Mouse (Mus musculus) forebrain, embryonic 11.5 days (tissue): ENCODE measurements at regions not wholly inside any gene's neighbourhood (a gene's known extent, or its start where the extent isn't known, plus 50 kb on each side); places are given as distances from the start of the nearest gene placed in this dataset.

Experiments
- ATAC-seq: fragments of 200-750 bp; cut with Nextera tagmentation; replicated peaks from 2 replicates; pipeline ENCODE4 v1.8.0; 2017; ENCODE audit warnings: moderate TSS enrichment; ENCODE audit not compliant: low FRiP score
- DNase-seq: peaks from one replicate; pipeline ENCODE4 v3.0.0-alpha.2; 2017; ENCODE audit warnings: low spot score
- H3K27ac ChIP-seq: fragments of 300-500 bp; sonication (generic); 2 replicates; pipeline ENCODE4 v1.5.1; 2014; ENCODE audit warnings: low read depth, low read length
- H3K27me3 ChIP-seq: fragments of 300-500 bp; sonication (generic); 2 replicates; pipeline ENCODE4 v1.6.1; 2014; ENCODE audit warnings: mild to moderate bottlenecking, low read length, mixed read lengths; ENCODE audit not compliant: control insufficient read depth, insufficient read depth
- H3K36me3 ChIP-seq: fragments of 300-500 bp; sonication (generic); 2 replicates; pipeline ENCODE4 v1.6.1; 2014; ENCODE audit warnings: mild to moderate bottlenecking, low read length, moderate library complexity, mixed read lengths; ENCODE audit not compliant: control insufficient read depth, insufficient read depth
- H3K4me1 ChIP-seq: fragments of 300-500 bp; sonication (generic); replicated peaks from 2 replicates; pipeline ENCODE4 v1.6.1; 2014; ENCODE audit warnings: low read length, mixed read lengths; ENCODE audit not compliant: control insufficient read depth, insufficient read depth
- H3K4me2 ChIP-seq: fragments of 300-500 bp; sonication (generic); 2 replicates; pipeline ENCODE4 v1.6.1; 2014; ENCODE audit warnings: low read depth, mild to moderate bottlenecking, low read length, moderate library complexity, mixed read lengths; ENCODE audit not compliant: severe bottlenecking
- H3K4me3 ChIP-seq: fragments of 300-500 bp; sonication (generic); 2 replicates; pipeline ENCODE4 v1.5.1; 2014; ENCODE audit warnings: low read depth, low read length
- H3K9ac ChIP-seq: fragments of 300-500 bp; sonication (generic); 2 replicates; pipeline ENCODE4 v1.6.1; 2014; ENCODE audit warnings: low read length
- H3K9me3 ChIP-seq: fragments of 300-500 bp; sonication (generic); 2 replicates; pipeline ENCODE4 v1.6.1; 2016; ENCODE audit warnings: low read length, mixed read lengths; ENCODE audit not compliant: control insufficient read depth
- WGBS: fragments of 180-500 bp; shearing (Covaris S2); extraction: QIAGEN DNeasy Blood & Tissue Kit; methylation state at CpG from one replicate; pipeline ENCODE4 v1.1.7; 2014; 5-methylcytosine and 5-hydroxymethylcytosine counted together

DNA sequence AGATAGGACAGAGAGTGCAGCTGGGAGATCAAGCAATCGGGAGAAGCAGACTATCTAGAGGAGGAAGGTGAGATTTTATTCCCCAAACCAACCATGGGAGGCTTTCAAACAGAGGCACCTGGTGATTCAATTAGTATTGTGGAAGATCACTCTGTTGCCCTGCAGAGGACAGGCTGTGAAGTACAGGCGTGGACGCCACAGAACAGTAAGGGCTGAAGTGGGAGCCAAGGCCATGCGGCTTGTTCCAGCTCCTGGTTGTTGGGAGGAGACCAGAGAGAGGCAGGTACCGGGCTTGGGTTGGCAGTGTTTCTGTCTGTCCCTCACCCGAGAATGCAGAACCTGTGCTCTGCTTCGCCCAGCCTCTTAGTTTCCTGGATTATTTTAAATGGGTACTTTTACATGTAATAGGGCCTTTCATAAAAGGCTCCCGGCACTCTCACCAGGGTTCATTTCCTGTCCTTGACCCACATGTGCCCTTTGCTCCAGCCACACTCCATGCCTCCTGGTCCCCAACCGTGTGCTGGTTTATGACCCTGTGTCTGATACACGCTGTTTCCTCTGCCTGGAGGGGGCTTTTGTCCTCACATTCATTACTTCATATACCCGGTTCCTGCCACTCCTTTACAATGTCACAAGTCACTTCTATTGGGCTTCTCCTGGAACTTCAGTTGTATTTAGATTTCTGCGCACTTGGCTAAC lies 58.3 kb downstream of the Vcpkmt start:
- Histone ChIP-seq H3K9me3 (no peaks in the 10 kb centered on the region), H3K36me3 (no peaks in the 10 kb centered on the region), H3K4me1 (no peaks in the 10 kb centered on the region; the same call in 1 of the 2 replicates), H3K27ac (no peak overlapping the region), H3K27me3 (no peaks in the 10 kb centered on the region), H3K4me3 (no peak overlapping the region), H3K9ac (no peak overlapping the region), H3K4me2 (no peak overlapping the region)
- DNase-seq (no peak), ATAC-seq (no peak)
- WGBS = 77% methylated on average over 12 of the region's 12 CpGs

DNA sequence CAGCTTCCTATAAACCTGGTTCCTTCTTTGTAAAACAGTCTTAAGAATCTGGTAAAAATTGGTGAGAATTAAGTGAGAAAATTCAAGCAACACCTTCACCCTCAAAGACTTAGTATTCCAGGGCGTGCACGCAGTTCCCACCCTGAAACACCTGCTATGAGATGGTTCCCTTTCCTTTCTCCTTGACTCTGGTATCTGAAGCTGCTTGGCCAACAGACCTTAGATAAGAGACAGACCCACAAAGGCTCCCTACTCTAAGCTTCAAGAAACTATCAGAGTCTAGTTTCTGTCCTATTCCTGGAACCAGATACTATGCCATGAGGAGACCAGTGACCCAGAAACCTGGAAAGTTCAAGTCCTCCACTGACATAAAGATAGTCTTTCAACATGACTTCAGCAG lies 63.0 kb downstream of the Vcpkmt start:
- DNase-seq = no peak
- Histone ChIP-seq H3K4me2 (no peak overlapping the region), H3K36me3 (no peaks in the 10 kb centered on the region), H3K9me3 (no peaks in the 10 kb centered on the region), H3K27me3 (no peaks in the 10 kb centered on the region), H3K9ac (no peak overlapping the region), H3K4me1 (no peaks in the 10 kb centered on the region; the same call in 1 of the 2 replicates), H3K27ac (no peak overlapping the region), H3K4me3 (no peak overlapping the region)
- no peak for ATAC-seq
- 95% methylated on average over 2 of the region's 2 CpGs for WGBS

DNA sequence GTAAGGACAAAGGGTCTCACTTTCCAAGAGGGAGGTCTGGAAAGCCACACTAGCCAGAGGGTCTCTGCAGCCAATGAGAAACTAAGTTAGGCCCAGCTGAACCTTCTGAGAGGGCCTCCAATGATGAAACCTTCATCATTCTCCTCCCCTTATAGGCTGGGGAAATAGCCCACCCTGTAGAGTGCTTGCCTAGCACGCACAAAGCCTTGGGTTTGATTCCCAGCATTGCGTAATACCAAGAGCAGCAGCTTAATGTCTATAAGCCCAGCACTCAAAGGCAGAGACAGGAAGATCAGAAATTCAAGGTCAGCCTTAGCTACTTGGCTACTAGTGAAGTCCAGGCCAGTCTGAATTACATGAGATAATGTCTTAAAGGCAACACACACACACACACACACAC lies 63.8 kb downstream of the Vcpkmt start:
- ATAC-seq (no peak), DNase-seq (no peak)
- no peak overlapping the region for H3K4me2 ChIP-seq
- no peaks in the 10 kb centered on the region for H3K4me1 ChIP-seq
- no peak overlapping the region for H3K9ac ChIP-seq
- 84% methylated on average over 2 of the region's 2 CpGs for WGBS
- no peak overlapping the region for H3K4me3 ChIP-seq
- no peak overlapping the region for H3K27ac ChIP-seq
- H3K27me3 ChIP-seq = no peaks in the 10 kb centered on the region
- H3K36me3 ChIP-seq = no peaks in the 10 kb centered on the region
- no peaks in the 10 kb centered on the region for H3K9me3 ChIP-seq

- ATAC-seq = no peak
These were observed 65.2 kb downstream of the Vcpkmt start for GRCm38 (mm10) chr12:69517616-69518015.

GRCm38 (mm10) chr12:69516314-69516916 lies 66.4 kb downstream of the Vcpkmt start:
- no peaks in the 10 kb centered on the region for H3K36me3 ChIP-seq
- H3K4me1 ChIP-seq = no peaks in the 10 kb centered on the region
- no peak overlapping the region for H3K4me3 ChIP-seq
- H3K27me3 ChIP-seq = no peaks in the 10 kb centered on the region
- H3K27ac ChIP-seq = no peak overlapping the region
- no peak for DNase-seq
- H3K9ac ChIP-seq = no peak overlapping the region
- no peaks in the 10 kb centered on the region for H3K9me3 ChIP-seq
- ATAC-seq = no peak
- WGBS = 89% methylated on average over 10 of the region's 10 CpGs
- no peak overlapping the region for H3K4me2 ChIP-seq

More at GRCm38 (mm10) chr12:69517616-69518015, 65.2 kb downstream of the Vcpkmt start:
- Histone ChIP-seq H3K4me3 (no peak overlapping the region), H3K9ac (no peak overlapping the region), H3K4me2 (no peak overlapping the region), H3K36me3 (no peaks in the 10 kb centered on the region), H3K4me1 (no peaks in the 10 kb centered on the region), H3K9me3 (no peaks in the 10 kb centered on the region), H3K27me3 (no peaks in the 10 kb centered on the region), H3K27ac (no peak overlapping the region)
- DNase-seq = no peak
- WGBS = 84% methylated on average over 3 of the region's 3 CpGs

- no peak for ATAC-seq
- H3K27me3 ChIP-seq = no peaks in the 10 kb centered on the region
- H3K4me2 ChIP-seq = no peak overlapping the region
- no peak for DNase-seq
- no peak overlapping the region for H3K9ac ChIP-seq
- no peaks in the 10 kb centered on the region for H3K9me3 ChIP-seq
- H3K27ac ChIP-seq = no peak overlapping the region
- H3K4me1 ChIP-seq = no peaks in the 10 kb centered on the region
- no peaks in the 10 kb centered on the region for H3K36me3 ChIP-seq
- no peak overlapping the region for H3K4me3 ChIP-seq
These were observed 67.0 kb downstream of the Vcpkmt start for GRCm38 (mm10) chr12:69515850-69516249.

GRCm38 (mm10) chr12:69515117-69515516 lies 67.7 kb downstream of the Vcpkmt start:
- Histone ChIP-seq H3K4me1 (no peaks in the 10 kb centered on the region), H3K27me3 (no peaks in the 10 kb centered on the region), H3K4me2 (no peak overlapping the region), H3K36me3 (no peaks in the 10 kb centered on the region), H3K9me3 (no peaks in the 10 kb centered on the region), H3K27ac (no peak overlapping the region), H3K9ac (no peak overlapping the region), H3K4me3 (no peak overlapping the region)
- WGBS = 70% methylated on average over 9 of the region's 9 CpGs
- ATAC-seq (no peak), DNase-seq (no peak)

DNA sequence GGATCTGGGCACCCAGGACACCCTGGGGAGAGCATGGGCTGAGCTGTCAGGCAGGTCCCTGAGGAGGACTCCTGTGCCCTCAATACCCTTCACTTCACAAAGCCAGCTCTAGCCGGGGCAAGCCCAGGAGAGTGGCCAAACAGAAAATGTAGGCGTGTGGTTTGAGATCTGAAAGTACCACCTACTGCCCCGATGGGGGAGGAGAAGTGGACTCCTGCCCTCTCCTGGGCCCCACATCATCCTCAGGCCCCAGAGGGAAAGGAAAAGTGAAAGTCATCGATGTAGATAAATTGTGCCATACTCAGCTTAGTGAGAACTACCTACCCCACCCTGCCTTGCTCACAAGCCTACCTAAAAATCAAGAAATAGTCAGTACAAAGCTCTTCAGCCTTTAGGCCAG lies 69.7 kb downstream of the Vcpkmt start:
- H3K36me3 ChIP-seq = no peaks in the 10 kb centered on the region
- ATAC-seq (no peak), DNase-seq (no peak)
- no peaks in the 10 kb centered on the region for H3K27me3 ChIP-seq
- H3K9ac ChIP-seq = no peak overlapping the region
- H3K4me3 ChIP-seq = no peak overlapping the region
- H3K4me1 ChIP-seq = no peaks in the 10 kb centered on the region
- no peaks in the 10 kb centered on the region for H3K9me3 ChIP-seq
- no peak overlapping the region for H3K4me2 ChIP-seq
- 70% methylated on average over 4 of the region's 4 CpGs for WGBS
- H3K27ac ChIP-seq = no peak overlapping the region

DNA sequence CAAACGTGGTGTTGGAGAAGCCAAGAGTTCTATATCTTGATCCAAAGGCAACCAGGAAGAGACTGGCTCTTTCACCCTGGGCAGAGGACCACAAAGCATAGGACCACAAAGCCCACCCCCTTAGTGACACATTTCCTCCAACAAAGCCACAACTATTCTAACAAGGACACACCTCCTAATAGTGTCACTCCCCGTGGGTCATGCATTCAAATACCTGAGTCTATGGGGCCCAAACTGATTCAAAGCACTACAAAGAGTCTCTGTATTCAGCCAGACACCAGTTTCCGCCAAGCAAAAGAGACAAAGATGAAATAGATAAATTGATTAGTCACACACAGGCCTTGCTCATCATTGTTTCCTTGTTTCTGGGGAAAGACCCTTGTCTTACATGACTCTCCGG lies 72.1 kb downstream of the Vcpkmt start:
- Histone ChIP-seq H3K9ac (no peak overlapping the region), H3K9me3 (no peaks in the 10 kb centered on the region), H3K27ac (no peak overlapping the region), H3K4me1 (no peaks in the 10 kb centered on the region), H3K4me3 (no peak overlapping the region), H3K36me3 (no peaks in the 10 kb centered on the region), H3K27me3 (no peaks in the 10 kb centered on the region), H3K4me2 (no peak overlapping the region)
- WGBS = 56% methylated on average over 4 of the region's 4 CpGs
- ATAC-seq (no peak), DNase-seq (no peak)
